Mouse (Mus musculus): ENCODE data around the gene Ctss. TPM values are rescaled to one million over a fixed set of nuclear protein-coding genes. Genes with fewer than 3 reads are reported as not detected.
"Not testable (repeated sequence)": the region's sequence is repeated elsewhere in the genome, so short reads cannot be mapped to it uniquely, and the experiment has no call there.

The Ctss gene
- total RNA-seq, 1 experiment from 2014 or later, result 73.4 TPM

GRCm38 (mm10) chr3:95523662-95524061 lies 2.9 kb upstream of the Ctss start:
- peak; percentile 54 to 67; a peak in 3 of 4 replicates for ATAC-seq (replicated peaks in 1 of 2; ENCODE audit: insufficient read depth in 1 of 2, low FRiP score in 2 of 2, low TSS enrichment in 1 of 2, low read depth in 1 of 2, poor library complexity in 2 of 2, severe bottlenecking in 2 of 2)

GRCm38 (mm10) chr3:95524673-95525072 lies 1.9 kb upstream of the Ctss start:
- ATAC-seq (replicated peaks in 1 of 2; ENCODE audit: insufficient read depth in 1 of 2, low FRiP score in 2 of 2, low TSS enrichment in 1 of 2, low read depth in 1 of 2, poor library complexity in 2 of 2, severe bottlenecking in 2 of 2), result no peak

- no peak for ATAC-seq (replicated peaks in 1 of 2; ENCODE audit: insufficient read depth in 1 of 2, low FRiP score in 2 of 2, low TSS enrichment in 1 of 2, low read depth in 1 of 2, poor library complexity in 2 of 2, severe bottlenecking in 2 of 2)
These were observed 475 bp upstream of the Ctss start for GRCm38 (mm10) chr3:95526111-95526510.

GRCm38 (mm10) chr3:95529814-95530213 lies 3.2 kb downstream of the Ctss start:
- no peak for ATAC-seq (replicated peaks in 1 of 2; ENCODE audit: insufficient read depth in 1 of 2, low FRiP score in 2 of 2, low TSS enrichment in 1 of 2, low read depth in 1 of 2, poor library complexity in 2 of 2, severe bottlenecking in 2 of 2)

GRCm38 (mm10) chr3:95531025-95531424 lies 4.4 kb downstream of the Ctss start:
- no peak for ATAC-seq (replicated peaks in 1 of 2; ENCODE audit: insufficient read depth in 1 of 2, low FRiP score in 2 of 2, low TSS enrichment in 1 of 2, low read depth in 1 of 2, poor library complexity in 2 of 2, severe bottlenecking in 2 of 2)

- ATAC-seq (replicated peaks in 1 of 2; ENCODE audit: insufficient read depth in 1 of 2, low FRiP score in 2 of 2, low TSS enrichment in 1 of 2, low read depth in 1 of 2, poor library complexity in 2 of 2, severe bottlenecking in 2 of 2), result no peak
These were observed 6.8 kb downstream of the Ctss start for GRCm38 (mm10) chr3:95533364-95533763.

- no peak for ATAC-seq (replicated peaks in 1 of 2; ENCODE audit: insufficient read depth in 1 of 2, low FRiP score in 2 of 2, low TSS enrichment in 1 of 2, low read depth in 1 of 2, poor library complexity in 2 of 2, severe bottlenecking in 2 of 2)
These were observed 8.3 kb downstream of the Ctss start for GRCm38 (mm10) chr3:95534927-95535326.

GRCm38 (mm10) chr3:95538936-95539335 lies 12.3 kb downstream of the Ctss start:
- ATAC-seq (replicated peaks in 1 of 2; ENCODE audit: insufficient read depth in 1 of 2, low FRiP score in 2 of 2, low TSS enrichment in 1 of 2, low read depth in 1 of 2, poor library complexity in 2 of 2, severe bottlenecking in 2 of 2), result no peak

- ATAC-seq (replicated peaks in 1 of 2; ENCODE audit: insufficient read depth in 1 of 2, low FRiP score in 2 of 2, low TSS enrichment in 1 of 2, low read depth in 1 of 2, poor library complexity in 2 of 2, severe bottlenecking in 2 of 2), result no peak
These were observed 13.3 kb downstream of the Ctss start for GRCm38 (mm10) chr3:95539837-95540236.

GRCm38 (mm10) chr3:95541186-95541585 lies 14.6 kb downstream of the Ctss start:
- not testable (repeated sequence) for ATAC-seq (replicated peaks in 1 of 2; ENCODE audit: insufficient read depth in 1 of 2, low FRiP score in 2 of 2, low TSS enrichment in 1 of 2, low read depth in 1 of 2, poor library complexity in 2 of 2, severe bottlenecking in 2 of 2)

- ATAC-seq (replicated peaks in 1 of 2; ENCODE audit: insufficient read depth in 1 of 2, low FRiP score in 2 of 2, low TSS enrichment in 1 of 2, low read depth in 1 of 2, poor library complexity in 2 of 2, severe bottlenecking in 2 of 2), result no peak
These were observed 15.6 kb downstream of the Ctss start for GRCm38 (mm10) chr3:95542171-95542570.

- ATAC-seq (replicated peaks in 1 of 2; ENCODE audit: insufficient read depth in 1 of 2, low FRiP score in 2 of 2, low TSS enrichment in 1 of 2, low read depth in 1 of 2, poor library complexity in 2 of 2, severe bottlenecking in 2 of 2), result no peak
These were observed 16.4 kb downstream of the Ctss start for GRCm38 (mm10) chr3:95542981-95543380.

- no peak for ATAC-seq (replicated peaks in 1 of 2; ENCODE audit: insufficient read depth in 1 of 2, low FRiP score in 2 of 2, low TSS enrichment in 1 of 2, low read depth in 1 of 2, poor library complexity in 2 of 2, severe bottlenecking in 2 of 2)
These were observed 23.6 kb downstream of the Ctss start for GRCm38 (mm10) chr3:95550176-95550575.

GRCm38 (mm10) chr3:95553986-95554385 lies 27.4 kb downstream of the Ctss start:
- ATAC-seq (replicated peaks in 1 of 2; ENCODE audit: insufficient read depth in 1 of 2, low FRiP score in 2 of 2, low TSS enrichment in 1 of 2, low read depth in 1 of 2, poor library complexity in 2 of 2, severe bottlenecking in 2 of 2), result no peak

GRCm38 (mm10) chr3:95559437-95559836 lies 32.9 kb downstream of the Ctss start, which contains the start of gene Hormad1:
TSS of gene Hormad1 (plus strand) at chr3:95559677.
- ATAC-seq (replicated peaks in 1 of 2; ENCODE audit: insufficient read depth in 1 of 2, low FRiP score in 2 of 2, low TSS enrichment in 1 of 2, low read depth in 1 of 2, poor library complexity in 2 of 2, severe bottlenecking in 2 of 2), result no peak

GRCm38 (mm10) chr3:95560738-95561137 lies 34.2 kb downstream of the Ctss start:
- no peak for ATAC-seq (replicated peaks in 1 of 2; ENCODE audit: insufficient read depth in 1 of 2, low FRiP score in 2 of 2, low TSS enrichment in 1 of 2, low read depth in 1 of 2, poor library complexity in 2 of 2, severe bottlenecking in 2 of 2)

GRCm38 (mm10) chr3:95561826-95562225 lies 35.2 kb downstream of the Ctss start:
- ATAC-seq (replicated peaks in 1 of 2; ENCODE audit: insufficient read depth in 1 of 2, low FRiP score in 2 of 2, low TSS enrichment in 1 of 2, low read depth in 1 of 2, poor library complexity in 2 of 2, severe bottlenecking in 2 of 2), result no peak

- no peak for ATAC-seq (replicated peaks in 1 of 2; ENCODE audit: insufficient read depth in 1 of 2, low FRiP score in 2 of 2, low TSS enrichment in 1 of 2, low read depth in 1 of 2, poor library complexity in 2 of 2, severe bottlenecking in 2 of 2)
These were observed 43.0 kb downstream of the Ctss start for GRCm38 (mm10) chr3:95569585-95569984.

- peak in 1 of 2 experiments; percentile 12; a peak in 2 of 4 replicates for ATAC-seq (replicated peaks in 1 of 2; ENCODE audit: insufficient read depth in 1 of 2, low FRiP score in 2 of 2, low TSS enrichment in 1 of 2, low read depth in 1 of 2, poor library complexity in 2 of 2, severe bottlenecking in 2 of 2)
These were observed 61.4 kb downstream of the Ctss start for GRCm38 (mm10) chr3:95587754-95588603.

All from hematopoietic stem cell, adult 5-6 weeks (primary cell).